Mouse (Mus musculus) neural tube, embryonic 10.5 days (tissue): ENCODE measurements around the gene Sfmbt1.

Experiments used
- DNase-seq: peaks from one replicate; pipeline ENCODE4 v3.0.0-alpha.2; 2017; ENCODE audit warnings: low spot score; ENCODE audit errors: extremely low spot score

Gene Sfmbt1

GRCm38 (mm10) chr14:30825021-30825475, 110.4 kb downstream of the Sfmbt1 start:
- no peak for DNase-seq

GRCm38 (mm10) chr14:30825476-30826131, 111.0 kb downstream of the Sfmbt1 start, which contains the start of gene Tmem110:
Tmem110 (plus strand) TSS chr14:30825590.
- peak; percentile 86 for DNase-seq

- no peak for DNase-seq
These were observed 111.8 kb downstream of the Sfmbt1 start for GRCm38 (mm10) chr14:30826174-30827140.

- DNase-seq = no peak
These were observed 112.8 kb downstream of the Sfmbt1 start for GRCm38 (mm10) chr14:30827480-30827879.

- DNase-seq = no peak
These were observed 113.4 kb downstream of the Sfmbt1 start for GRCm38 (mm10) chr14:30828077-30828476.

GRCm38 (mm10) chr14:30828635-30829460, 114.2 kb downstream of the Sfmbt1 start:
- DNase-seq = no peak

GRCm38 (mm10) chr14:30837416-30837996, 122.9 kb downstream of the Sfmbt1 start:
- DNase-seq = no peak

- DNase-seq = no peak
These were observed 129.1 kb downstream of the Sfmbt1 start for GRCm38 (mm10) chr14:30843701-30844100.

- DNase-seq = no peak
These were observed 135.9 kb downstream of the Sfmbt1 start for GRCm38 (mm10) chr14:30850504-30850903.

- DNase-seq = no peak
These were observed 137.7 kb downstream of the Sfmbt1 start for GRCm38 (mm10) chr14:30852325-30852724.

- DNase-seq = no peak
These were observed 140.7 kb downstream of the Sfmbt1 start for GRCm38 (mm10) chr14:30855316-30855715.

GRCm38 (mm10) chr14:30856885-30857507, 142.3 kb downstream of the Sfmbt1 start:
- DNase-seq = no peak

- DNase-seq = no peak
These were observed 143.3 kb downstream of the Sfmbt1 start for GRCm38 (mm10) chr14:30857990-30858389.

- no peak for DNase-seq
These were observed 146.9 kb downstream of the Sfmbt1 start for GRCm38 (mm10) chr14:30861421-30862125.

GRCm38 (mm10) chr14:30862368-30862767, 147.7 kb downstream of the Sfmbt1 start:
- DNase-seq = no peak

GRCm38 (mm10) chr14:30865311-30865710, 150.7 kb downstream of the Sfmbt1 start:
- DNase-seq = no peak

- DNase-seq = peak; percentile 62
These were observed 152.4 kb downstream of the Sfmbt1 start for GRCm38 (mm10) chr14:30867042-30867441.

- DNase-seq = no peak
These were observed 154.2 kb downstream of the Sfmbt1 start for GRCm38 (mm10) chr14:30868826-30869225.

- DNase-seq = no peak
These were observed 154.7 kb downstream of the Sfmbt1 start for GRCm38 (mm10) chr14:30869391-30869801.
